Mouse (Mus musculus): ENCODE data around the gene Upb1.

Upb1 gene

GRCm38 (mm10) chr10:75424498-75424901 lies 23.6 kb downstream of the Upb1 start:
- no peak for DNase-seq (ENCODE audit: extremely low spot score, low read depth, low spot score)

GRCm38 (mm10) chr10:75428049-75429003 lies 27.4 kb downstream of the Upb1 start:
- DNase-seq (ENCODE audit: extremely low spot score, low read depth, low spot score), result no peak

- no peak for DNase-seq (ENCODE audit: extremely low spot score, low read depth, low spot score)
Observed at GRCm38 (mm10) chr10:75429004-75429380, 28.1 kb downstream of the Upb1 start.

- no peak for DNase-seq (ENCODE audit: extremely low spot score, low read depth, low spot score)
Observed at GRCm38 (mm10) chr10:75429522-75430146, 28.7 kb downstream of the Upb1 start.

- no peak for DNase-seq (ENCODE audit: extremely low spot score, low read depth, low spot score)
Observed at GRCm38 (mm10) chr10:75430147-75430537, 29.2 kb downstream of the Upb1 start.

- DNase-seq (ENCODE audit: extremely low spot score, low read depth, low spot score), result no peak
Observed at GRCm38 (mm10) chr10:75430633-75431032, 29.7 kb downstream of the Upb1 start.

GRCm38 (mm10) chr10:75436604-75437217 lies 35.8 kb downstream of the Upb1 start:
- peak; percentile 86 for DNase-seq (ENCODE audit: extremely low spot score, low read depth, low spot score)

- no peak for DNase-seq (ENCODE audit: extremely low spot score, low read depth, low spot score)
Observed at GRCm38 (mm10) chr10:75437284-75437683, 36.4 kb downstream of the Upb1 start.

- DNase-seq (ENCODE audit: extremely low spot score, low read depth, low spot score), result no peak
Observed at GRCm38 (mm10) chr10:75438132-75438810, 37.4 kb downstream of the Upb1 start.

- peak; percentile 24 for DNase-seq (ENCODE audit: extremely low spot score, low read depth, low spot score)
Observed at GRCm38 (mm10) chr10:75439211-75439811, 38.4 kb downstream of the Upb1 start.

GRCm38 (mm10) chr10:75440756-75441155 lies 39.8 kb downstream of the Upb1 start:
- no peak for DNase-seq (ENCODE audit: extremely low spot score, low read depth, low spot score)

GRCm38 (mm10) chr10:75441800-75442199 lies 40.9 kb downstream of the Upb1 start:
- no peak for DNase-seq (ENCODE audit: extremely low spot score, low read depth, low spot score)

- no peak for DNase-seq (ENCODE audit: extremely low spot score, low read depth, low spot score)
Observed at GRCm38 (mm10) chr10:75443017-75443416, 42.1 kb downstream of the Upb1 start.

- no peak for DNase-seq (ENCODE audit: extremely low spot score, low read depth, low spot score)
Observed at GRCm38 (mm10) chr10:75444111-75444826, 43.4 kb downstream of the Upb1 start.

GRCm38 (mm10) chr10:75445030-75445429 lies 44.1 kb downstream of the Upb1 start:
- no peak for DNase-seq (ENCODE audit: extremely low spot score, low read depth, low spot score)

GRCm38 (mm10) chr10:75446501-75447083 lies 45.7 kb downstream of the Upb1 start:
- DNase-seq (ENCODE audit: extremely low spot score, low read depth, low spot score), result no peak

- no peak for DNase-seq (ENCODE audit: extremely low spot score, low read depth, low spot score)
Observed at GRCm38 (mm10) chr10:75447489-75447888, 46.6 kb downstream of the Upb1 start.

GRCm38 (mm10) chr10:75448806-75449420 lies 48.0 kb downstream of the Upb1 start:
- DNase-seq (ENCODE audit: extremely low spot score, low read depth, low spot score), result no peak

- DNase-seq (ENCODE audit: extremely low spot score, low read depth, low spot score), result no peak
Observed at GRCm38 (mm10) chr10:75450331-75450730, 49.4 kb downstream of the Upb1 start.
